Mouse (Mus musculus) ovary, postnatal 36 days (tissue): ENCODE results near the gene Napa.

Experiments
- DNase-seq: peaks from one replicate; pipeline ENCODE4 v3.0.0; 2022; ENCODE audit warnings: low spot score, mixed read lengths

The Napa gene

DNA sequence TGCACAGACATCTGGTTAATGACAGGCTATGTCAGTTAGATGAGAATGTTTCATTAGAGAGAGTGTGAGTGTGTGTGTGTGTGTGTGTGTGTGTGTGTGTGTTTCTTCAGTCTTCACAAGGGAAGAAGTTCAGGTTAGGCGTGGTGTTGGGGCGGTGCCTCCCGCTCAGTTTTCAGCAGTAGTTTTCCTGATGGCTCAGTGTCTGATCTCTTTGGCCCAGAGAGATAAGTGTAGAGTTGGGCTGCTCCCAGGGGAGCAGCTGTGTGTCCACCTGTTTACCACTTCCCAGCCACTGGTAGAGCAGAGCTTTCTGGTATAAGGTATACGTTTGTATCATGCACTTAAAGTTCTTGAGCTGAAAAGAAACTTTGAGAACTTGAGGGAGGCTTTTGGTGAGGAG, 1.6 kb downstream of the Napa start:
- no peak for DNase-seq

DNA sequence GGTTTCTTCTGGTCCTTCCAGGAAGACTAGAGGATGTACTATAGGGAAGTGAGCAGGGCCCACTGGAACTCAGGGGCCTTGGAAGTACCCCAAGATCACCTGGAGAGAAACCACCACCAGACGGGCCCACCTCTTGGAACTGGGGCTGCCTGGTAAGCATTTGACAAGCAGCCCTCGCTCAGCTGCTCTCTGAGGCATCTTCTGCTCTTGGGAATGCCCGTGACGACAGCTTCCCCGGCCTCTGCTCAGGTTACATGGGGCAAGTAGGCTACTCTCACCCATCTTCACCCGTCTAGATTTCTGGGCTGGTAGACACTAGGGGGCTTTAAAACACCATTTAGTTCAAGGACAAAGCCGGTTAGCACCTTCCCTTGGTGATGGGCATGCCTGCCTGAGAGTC, 2.8 kb downstream of the Napa start:
- DNase-seq = no peak

DNA sequence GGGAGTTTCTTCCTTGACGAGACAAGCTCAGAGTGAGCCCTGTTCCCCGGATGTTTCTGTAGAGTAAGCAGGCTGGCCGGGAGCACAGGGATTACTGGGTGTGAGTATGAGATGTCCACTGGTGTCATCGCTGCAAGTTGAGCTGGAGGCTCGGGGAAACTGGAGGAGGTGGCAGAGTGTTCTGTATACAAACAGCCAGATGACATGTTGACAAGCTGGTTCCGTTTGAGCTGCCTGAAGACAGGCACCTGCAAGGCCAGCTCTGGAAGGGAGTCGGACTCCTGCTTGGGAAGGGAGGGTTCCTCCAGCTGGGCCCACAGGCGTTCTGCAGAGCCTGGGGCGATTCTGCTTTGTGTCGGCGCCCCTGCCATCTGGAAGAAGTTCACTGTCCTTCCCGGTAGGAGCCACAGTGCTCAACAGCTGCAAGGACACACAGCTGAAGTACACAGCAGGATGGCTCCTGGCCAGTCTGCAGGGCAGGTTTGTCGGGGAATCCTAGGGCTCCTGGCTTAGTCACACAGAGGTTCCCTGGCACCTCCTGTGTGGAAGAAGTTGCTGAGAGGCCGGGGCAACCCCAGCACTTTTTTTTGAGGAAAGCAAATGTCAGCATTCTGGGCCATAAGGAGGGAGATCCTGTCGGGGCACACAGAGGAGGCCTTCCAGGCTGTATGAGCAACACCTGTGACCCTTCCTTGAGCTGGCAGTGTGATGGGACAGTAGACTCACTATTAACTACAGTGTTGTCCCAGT, 3.6 kb downstream of the Napa start:
- no peak for DNase-seq

DNA sequence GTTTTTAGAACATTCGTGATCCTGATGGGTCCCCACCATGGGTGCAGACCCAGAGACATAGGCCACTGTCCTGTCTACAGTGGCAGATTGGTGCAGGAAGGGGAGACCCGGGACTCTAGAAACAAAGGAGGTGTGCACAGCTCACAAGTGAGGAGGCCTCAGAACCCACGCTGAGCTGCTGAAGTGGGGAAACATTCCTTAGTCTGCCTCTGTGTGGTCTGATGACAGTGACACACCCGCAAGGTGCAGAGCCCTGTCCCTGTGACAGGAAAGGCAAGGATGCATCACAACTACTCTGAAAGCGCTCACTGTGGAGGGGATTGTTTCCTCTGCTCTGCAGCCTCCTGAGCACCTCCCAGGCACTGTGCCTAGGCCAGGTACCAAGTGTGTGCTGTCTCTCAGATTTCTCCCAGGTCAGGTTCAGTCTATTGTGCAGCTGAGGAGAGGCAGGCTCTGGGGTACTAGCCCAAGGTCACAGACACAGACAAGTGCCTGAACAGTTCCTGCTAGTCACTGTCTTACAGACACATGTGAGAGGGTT, 4.5 kb downstream of the Napa start:
- no peak for DNase-seq

DNA sequence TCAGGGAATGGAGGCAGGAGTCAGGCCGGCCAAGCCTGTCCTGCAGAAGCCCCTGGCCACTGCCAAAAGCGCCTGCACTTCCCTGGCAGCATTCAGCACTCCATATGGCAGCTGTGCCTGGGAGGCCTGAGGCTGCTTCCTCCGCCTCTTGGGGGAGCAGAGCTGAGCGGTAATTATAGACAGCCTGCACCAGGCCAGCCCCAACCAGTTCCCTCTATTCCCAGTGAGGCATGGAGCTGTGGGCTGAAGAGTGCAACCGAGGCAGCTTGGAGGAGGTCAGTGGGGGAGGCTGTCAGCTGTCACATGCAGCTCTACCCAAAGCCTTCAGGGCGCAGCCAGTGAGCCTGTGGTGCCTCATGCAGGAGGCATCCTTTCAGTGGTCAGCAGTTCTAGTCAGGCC, 5.5 kb downstream of the Napa start:
- DNase-seq = no peak

DNA sequence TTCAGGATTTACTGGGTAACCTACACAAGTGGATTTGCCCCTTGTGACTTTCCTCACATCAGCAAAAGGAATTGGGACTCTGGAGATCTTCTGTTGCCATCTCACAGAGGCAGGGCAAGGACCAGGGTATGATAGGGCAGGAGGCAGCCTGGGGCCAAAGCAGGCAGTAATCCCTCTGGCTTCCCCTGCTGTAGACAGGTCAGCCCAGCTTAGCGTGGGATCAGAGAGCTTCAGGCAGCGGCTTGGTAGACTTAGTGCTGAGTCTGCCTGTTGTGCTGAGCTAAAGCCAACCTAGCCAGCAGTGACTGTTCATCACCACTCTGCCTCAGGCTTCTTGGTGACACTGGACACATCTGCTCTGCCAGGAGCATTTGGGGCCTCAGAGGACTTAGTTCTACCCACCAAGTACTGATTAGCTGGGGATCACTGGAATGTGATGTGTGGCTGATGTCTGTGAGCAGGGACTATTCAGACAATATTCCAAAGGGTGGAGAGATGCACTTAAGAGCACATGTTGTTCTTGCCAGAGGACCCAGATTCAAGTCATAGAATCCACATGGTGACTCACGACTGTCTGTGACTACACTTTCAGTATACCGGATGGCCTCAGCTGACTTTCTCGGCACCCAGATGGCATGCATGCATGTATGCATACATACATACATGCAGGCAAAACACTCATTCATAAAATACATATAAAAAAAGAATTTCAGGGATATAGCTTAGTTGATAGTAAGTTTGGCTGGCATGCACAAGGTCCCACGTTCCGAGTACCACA, 6.5 kb downstream of the Napa start:
- no peak for DNase-seq

DNA sequence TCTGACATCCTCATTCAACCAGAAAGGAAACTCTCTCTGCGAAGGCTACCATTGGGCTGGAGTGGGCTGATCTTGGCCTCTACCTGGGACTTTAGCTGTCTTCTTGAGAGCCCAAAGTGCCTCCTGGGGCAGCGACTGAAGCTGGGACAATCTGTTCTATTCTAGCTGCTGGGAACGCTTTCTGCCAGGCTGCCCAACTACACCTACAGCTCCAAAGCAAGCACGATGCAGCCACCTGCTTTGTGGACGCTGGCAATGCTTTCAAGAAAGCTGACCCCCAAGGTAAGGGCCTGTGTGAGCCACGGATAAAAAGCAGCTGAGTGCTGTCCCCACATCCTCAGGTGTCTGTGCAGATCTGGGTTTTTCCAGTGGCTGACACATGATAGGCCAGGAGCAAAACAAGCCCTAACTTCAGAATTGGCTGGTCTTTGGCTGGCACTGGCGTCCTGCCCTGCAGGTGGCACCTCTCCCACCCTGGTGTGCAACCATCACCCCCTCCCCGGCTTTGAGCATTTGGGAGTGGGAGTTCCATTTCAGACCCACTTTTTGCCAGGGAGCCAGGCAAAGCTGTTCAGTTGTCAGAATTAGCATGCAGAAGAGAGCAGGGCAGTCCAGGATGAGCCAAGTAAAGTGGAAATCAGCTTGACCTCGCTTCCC, 10.8 kb downstream of the Napa start:
- DNase-seq = no peak

DNA sequence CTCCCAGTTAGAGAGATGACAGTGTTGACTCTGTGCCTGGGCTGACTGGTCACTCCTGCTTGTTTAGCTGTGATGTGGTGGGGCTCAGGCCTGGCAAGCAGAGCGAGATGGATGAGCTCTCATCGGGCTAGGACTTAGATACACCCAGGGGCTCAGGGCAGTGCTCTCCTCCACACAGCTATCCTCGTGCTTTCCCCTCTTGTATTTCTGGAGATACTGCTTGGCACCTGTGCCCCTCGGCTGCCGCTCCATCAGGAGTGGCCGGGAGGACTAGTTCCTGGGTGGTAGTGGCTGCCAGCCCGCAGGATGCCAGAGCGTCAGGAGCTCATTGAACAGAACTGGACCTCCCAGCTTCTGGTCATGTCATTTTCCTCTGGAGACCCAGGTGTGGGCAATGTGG, 11.9 kb downstream of the Napa start:
- DNase-seq = no peak

DNA sequence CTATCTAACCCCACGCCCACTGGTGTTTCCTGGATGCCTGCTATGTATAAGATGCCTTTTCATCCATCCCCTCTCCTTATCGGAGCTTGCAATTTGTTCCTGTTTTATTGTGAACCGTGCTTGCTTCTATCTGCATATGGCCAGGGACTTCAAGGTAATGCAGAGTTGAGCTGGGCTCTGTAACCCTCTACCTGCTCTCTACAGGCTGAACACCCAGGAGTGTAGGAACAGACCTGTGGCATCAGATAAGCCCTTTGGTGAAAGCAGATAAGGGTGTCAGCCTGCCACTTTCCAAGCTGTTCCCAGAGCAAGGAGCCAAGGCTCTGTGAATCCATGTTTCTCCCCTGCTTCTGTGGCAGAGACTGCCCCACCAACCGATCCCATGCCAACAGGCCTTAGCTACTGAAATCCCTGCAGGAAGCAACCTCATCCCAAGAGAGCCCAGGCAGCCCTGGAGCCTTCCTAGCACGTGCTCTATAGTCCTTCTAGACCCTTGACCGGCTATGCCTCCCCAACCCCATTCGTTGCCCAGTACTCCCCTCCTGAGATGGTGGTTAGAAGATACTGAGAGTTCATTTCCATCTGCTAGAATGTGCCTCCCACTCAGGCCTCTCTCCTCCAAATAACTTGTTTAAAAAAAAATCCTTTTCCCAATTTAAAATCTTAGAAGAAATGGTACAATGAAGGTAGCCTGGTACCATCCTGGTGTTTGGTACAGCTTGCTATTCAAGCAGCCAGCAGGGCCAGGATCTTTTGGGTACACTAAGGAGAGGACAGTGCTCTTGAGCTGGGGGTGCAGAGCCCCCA, 13.2 kb downstream of the Napa start:
- DNase-seq = no peak

DNA sequence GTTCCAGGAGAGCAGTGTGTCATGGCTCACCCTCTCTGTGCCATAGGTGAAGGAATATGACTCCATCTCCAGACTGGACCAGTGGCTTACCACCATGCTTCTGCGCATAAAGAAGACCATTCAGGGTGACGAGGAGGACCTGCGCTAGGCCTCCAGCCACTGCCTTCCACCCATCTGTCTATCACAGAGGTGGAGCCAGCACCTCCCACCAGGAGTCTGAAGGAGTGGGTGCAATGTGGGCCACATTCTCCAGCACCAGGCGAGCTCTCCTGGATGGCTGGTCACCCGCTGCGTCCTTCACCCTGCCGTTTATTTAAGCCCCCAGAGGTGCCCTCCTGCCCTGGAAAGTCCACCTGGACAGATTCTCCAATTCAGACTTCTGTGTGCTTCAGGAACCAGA, 18.2 kb downstream of the Napa start:
- DNase-seq = no peak

DNA sequence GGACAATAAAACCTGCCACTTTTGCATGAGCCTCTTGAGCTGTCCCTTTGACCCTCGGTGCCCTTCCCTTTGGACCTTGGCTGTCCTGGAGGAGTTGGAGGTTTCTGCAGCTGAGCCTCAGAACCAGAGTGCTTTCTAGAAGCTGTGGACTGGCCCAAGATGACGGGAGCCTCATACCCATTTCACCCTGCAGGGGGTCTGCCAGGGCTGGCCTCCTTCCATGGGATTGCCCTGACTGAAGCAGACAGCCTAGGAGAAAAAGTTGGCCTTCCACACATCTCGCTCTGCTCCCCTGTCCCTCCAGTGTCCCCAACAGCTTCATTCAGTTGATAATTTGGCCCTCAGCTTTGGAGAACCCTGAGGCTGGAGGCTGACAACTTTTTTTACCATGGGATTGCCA, 18.8 kb downstream of the Napa start:
- DNase-seq = no peak

DNA sequence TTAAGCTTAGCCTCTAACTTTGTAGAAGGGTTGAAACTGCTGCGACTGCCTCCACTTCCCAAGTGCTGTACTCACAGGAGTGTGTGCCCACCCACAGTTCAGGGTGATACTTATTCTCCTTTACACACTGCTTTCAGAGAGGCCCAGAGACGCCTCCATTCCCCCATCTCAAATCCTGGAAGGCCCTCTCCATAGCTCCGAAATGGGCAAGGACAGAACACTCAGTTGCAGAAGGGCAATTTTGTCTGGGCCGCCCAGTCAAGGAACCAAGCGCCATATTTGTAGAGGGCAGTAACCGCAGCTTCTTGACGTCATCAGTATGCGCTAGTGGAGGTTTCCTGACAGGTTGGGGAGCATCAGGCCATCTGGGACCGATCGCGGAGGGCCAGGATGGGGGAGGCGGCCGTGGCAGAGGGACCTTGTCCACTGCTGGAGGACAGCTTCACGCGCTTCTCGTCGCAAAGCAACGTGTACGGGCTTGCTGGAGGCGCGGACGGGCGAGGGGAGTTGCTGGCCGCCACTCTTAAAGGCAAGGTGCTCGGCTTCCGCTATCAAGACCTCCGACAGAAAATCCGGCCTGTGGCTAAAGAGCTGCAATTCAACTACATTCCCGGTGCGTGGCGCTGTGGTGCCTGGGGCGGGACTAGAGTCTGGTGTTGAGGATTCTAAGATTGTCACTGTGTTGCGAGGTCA, 21.5 kb downstream of the Napa start, which contains the start of gene Kptn:
Gene Kptn (plus strand): TSS at position 327 of the 693 bp plus-strand sequence.
- peak; percentile 89 for DNase-seq

DNA sequence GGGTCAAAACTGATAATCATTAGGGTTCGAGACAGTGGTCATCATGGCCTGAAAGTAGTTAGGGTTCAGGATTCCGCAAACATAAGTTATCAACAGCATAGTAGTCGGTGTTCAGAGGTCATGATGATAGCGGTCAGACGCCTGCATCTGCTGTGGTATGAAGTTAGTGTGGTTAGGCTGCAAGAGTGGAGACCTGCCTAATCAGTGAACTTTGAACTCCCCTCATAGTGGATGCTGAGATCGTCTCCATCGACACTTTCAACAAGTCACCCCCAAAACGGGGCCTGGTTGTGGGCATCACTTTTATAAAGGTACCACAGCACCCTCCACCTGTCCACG, 22.0 kb downstream of the Napa start:
- DNase-seq = no peak

DNA sequence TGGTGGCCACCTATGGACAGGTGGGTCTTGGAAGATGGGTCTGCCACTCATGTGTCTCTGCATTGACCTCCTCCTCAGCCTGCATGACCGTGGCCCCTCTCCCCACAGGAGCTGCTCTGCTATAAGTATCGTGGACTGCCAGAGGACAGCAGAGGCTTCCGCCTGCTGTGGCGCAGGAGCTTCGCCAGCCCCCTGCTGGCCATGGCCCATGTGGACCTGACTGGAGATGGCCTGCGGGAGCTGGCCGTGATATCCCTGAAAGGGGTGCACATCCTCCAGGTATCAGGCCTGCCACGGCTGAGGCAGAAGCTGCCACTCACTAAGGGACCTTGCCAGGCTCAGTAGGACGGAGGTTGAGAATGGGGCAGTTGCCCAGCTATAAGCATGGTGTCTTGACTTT, 27.6 kb downstream of the Napa start:
- no peak for DNase-seq

DNA sequence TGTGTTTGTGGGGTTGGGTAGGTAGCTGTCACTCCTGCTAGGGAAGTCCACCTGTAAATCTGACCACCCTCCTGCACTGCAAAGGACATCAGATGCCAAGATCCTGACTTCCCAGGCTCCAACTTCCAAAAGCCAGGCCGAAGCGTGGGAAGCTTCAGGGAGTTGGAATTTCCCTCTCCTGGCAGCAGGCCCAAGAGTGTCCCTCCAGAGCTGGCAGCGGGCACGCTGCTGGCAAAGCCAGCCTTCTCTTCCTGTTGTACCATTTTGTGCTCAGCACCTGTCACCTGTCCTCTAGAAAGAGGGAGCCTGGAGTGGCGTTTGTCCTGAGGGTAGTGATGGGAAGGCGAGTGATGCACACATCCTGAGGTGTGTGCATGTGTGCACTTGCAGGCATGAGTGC, 30.1 kb downstream of the Napa start:
- DNase-seq = no peak

DNA sequence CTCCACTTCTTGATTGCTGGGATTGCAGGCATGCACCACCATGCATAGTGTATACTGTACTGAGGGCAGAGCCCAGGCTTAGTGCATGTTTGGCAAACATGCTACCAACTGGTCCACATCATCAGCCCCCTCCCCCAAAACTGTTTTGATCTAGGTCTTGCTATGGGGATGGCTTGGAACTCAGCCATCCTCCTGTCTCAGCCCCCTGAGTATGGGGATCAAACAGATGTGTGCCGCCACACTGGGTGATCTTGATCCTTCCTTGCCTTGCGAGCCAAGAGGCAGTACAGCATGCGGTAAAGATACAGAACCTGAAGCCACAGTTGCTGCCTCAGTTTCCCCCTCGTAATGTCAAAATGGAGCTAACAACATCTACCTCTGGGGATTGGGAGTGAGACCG, 30.6 kb downstream of the Napa start:
- DNase-seq = no peak

DNA sequence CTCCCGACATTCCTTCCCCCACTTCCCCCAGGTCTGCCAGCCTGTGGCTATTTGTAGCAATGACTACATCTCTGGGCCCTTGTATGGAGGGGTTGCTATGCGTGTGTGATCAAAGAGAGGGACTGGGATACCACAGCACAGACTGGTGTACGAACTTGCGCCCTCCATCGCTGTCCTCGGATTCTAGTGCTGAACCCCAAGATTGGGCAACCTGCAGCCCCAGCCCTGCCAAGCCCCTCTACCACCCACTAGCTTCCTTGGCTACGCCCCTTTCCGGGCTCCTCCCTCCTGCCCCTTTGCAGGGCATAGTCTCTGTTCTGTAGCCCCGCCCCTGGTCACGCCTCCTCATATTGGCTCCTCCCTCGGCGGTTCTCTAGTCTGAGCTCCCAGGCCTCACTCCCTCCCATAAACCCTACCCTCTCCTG, 31.2 kb downstream of the Napa start, which contains the start of gene Slc8a2:
Gene Slc8a2 (plus strand): TSS at position 406 of the 425 bp plus-strand sequence.
- peak; percentile 64 for DNase-seq

DNA sequence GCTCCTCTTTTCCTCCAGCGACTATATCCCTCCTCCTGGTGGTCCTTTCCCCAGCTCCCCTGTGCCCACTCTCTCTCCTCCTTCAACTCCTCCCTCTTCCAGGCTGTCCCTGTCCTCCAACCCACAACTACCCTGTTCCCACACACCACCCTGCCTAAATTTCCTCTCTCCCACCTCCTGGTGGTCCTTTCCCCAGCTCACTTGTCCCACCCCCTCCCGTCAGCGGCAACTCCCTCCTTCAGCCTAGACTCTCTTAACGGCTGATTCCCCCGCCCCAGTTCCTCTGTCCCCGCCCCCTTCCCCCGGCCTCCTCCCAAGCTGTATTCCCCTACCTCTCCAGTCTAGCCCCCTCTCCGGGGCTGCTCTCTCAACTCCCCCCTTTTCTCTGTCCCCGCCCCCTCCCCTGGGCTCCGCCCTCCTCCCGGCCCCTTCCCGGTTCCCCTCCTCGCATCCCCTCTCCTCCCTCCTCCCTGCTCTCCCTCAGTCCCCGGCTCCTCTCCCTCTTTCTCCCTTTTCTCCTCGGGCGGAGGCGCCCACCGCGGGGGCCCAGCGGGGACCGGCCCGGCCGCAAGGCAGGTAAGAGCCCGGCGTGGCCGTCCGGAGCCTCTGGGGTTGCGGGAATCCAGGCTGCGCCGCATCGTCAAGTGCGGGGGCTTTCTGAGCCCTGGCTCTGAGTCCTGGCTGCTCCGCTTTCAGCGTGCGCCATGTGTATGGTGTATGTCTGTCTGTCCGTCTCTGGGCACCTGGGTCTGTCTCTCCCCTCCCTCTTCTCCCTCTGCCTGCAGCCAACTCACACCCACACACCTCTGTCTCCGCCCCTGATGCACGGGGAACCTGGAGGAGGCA, 31.8 kb downstream of the Napa start:
- peak; percentile 22 for DNase-seq

DNA sequence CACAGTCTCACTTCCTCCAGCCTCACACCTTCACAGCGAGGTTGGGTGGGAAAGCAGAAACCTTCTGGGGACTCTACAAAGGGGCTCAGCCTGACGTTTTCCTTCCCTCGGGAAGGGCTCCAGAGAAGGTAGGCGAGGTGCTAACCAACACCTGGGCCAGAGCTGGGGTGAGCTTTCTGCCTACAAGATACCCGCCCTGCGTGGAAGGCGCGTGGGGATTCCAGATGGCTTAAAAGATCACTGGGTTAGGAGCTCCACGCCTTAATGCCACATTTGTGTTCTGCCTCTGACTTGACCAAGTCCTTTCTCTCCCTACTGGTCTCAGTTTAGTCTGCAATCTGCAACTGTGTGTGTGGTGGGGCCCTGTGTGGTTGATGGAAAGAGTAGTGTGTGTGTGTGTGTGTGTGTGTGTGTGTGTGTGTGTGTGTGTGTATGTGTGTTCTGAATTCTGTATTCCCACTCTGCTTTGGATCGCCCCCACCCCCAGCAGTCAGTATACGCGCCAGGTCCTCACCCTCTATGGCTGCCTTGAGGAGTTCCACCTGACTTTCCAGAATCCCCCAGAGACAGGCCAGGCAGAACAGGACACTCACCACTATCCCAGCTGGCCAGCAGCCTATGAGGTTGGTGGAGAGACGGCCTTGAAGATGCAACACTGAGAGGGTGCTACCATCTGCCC, 32.8 kb downstream of the Napa start:
- no peak for DNase-seq

DNA sequence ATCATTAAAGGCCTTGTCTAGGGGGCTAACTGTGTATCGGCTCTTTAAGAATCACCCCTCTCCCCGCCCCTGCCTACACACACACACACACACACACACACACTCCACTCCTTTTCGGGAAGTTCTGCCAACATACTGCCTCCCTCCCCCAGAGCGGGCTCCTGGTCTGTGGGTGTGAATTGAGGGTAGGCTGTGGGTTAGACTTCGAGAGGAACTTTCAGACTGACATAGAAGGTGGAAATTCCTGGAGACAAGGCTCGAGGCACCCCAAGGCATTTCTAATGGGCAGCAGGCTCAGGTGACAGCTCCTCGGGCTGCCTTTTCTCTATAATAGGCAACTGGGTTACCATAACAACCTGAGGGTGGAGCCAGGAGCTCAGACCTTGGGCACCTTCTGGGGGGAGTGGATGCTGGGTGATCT, 33.9 kb downstream of the Napa start:
- no peak for DNase-seq
